Mouse (Mus musculus) frontal cortex, postnatal 25 days (tissue): ENCODE results near the gene Traf3ip2.

Experiments used
- DNase-seq, 2 experiments: peaks; one replicate each; pipeline ENCODE4 v3.0.0; 2022; ENCODE audit warnings: low spot score in 2 of 2

Gene Traf3ip2

GRCm38 (mm10) chr10:39600115-39600514 is 12.6 kb upstream of the Traf3ip2 start:
- no peak for DNase-seq

- DNase-seq, result no peak
Observed at GRCm38 (mm10) chr10:39601068-39601467, 11.7 kb upstream of the Traf3ip2 start.

GRCm38 (mm10) chr10:39606434-39606833 is 6.3 kb upstream of the Traf3ip2 start:
- no peak for DNase-seq

GRCm38 (mm10) chr10:39611234-39611633 is 1.5 kb upstream of the Traf3ip2 start:
- no peak for DNase-seq

GRCm38 (mm10) chr10:39612131-39612530 is 603 bp upstream of the Traf3ip2 start:
- DNase-seq, result no peak

- no peak for DNase-seq
Observed at GRCm38 (mm10) chr10:39612989-39613831, 476 bp downstream of the Traf3ip2 start.

- no peak for DNase-seq
Observed at GRCm38 (mm10) chr10:39613973-39614372, 1.2 kb downstream of the Traf3ip2 start.

- no peak for DNase-seq
Observed at GRCm38 (mm10) chr10:39614676-39615075, 1.9 kb downstream of the Traf3ip2 start.

- DNase-seq, result no peak
Observed at GRCm38 (mm10) chr10:39615531-39616229, 2.9 kb downstream of the Traf3ip2 start.

- DNase-seq, result no peak
Observed at GRCm38 (mm10) chr10:39616230-39616590, 3.5 kb downstream of the Traf3ip2 start.

- DNase-seq, result no peak
Observed at GRCm38 (mm10) chr10:39616626-39617025, 3.9 kb downstream of the Traf3ip2 start.

- no peak for DNase-seq
Observed at GRCm38 (mm10) chr10:39618431-39618830, 5.7 kb downstream of the Traf3ip2 start.

- no peak for DNase-seq
Observed at GRCm38 (mm10) chr10:39620626-39621025, 7.9 kb downstream of the Traf3ip2 start.

- no peak for DNase-seq
Observed at GRCm38 (mm10) chr10:39623806-39624205, 11.1 kb downstream of the Traf3ip2 start.

GRCm38 (mm10) chr10:39624837-39625625 is 12.3 kb downstream of the Traf3ip2 start:
- DNase-seq, result no peak

- no peak for DNase-seq
Observed at GRCm38 (mm10) chr10:39625626-39626260, 13.0 kb downstream of the Traf3ip2 start.

- DNase-seq, result no peak
Observed at GRCm38 (mm10) chr10:39626376-39626775, 13.6 kb downstream of the Traf3ip2 start.

GRCm38 (mm10) chr10:39628799-39629517 is 16.2 kb downstream of the Traf3ip2 start:
- no peak for DNase-seq

GRCm38 (mm10) chr10:39629746-39630552 is 17.2 kb downstream of the Traf3ip2 start:
- peak; percentile 38 to 43 for DNase-seq

GRCm38 (mm10) chr10:39630811-39631210 is 18.1 kb downstream of the Traf3ip2 start:
- no peak for DNase-seq
